Mouse (Mus musculus) cortical plate, adult 2 months (tissue): ENCODE data around the gene Mrps6.

Experiments
- CTCF ChIP-seq: fragments of 200-500 bp; IDR thresholded peaks from 2 replicates; pipeline ENCODE4 v1.5.1; 2011; ENCODE audit warnings: mild to moderate bottlenecking, control low read depth, low read length; ENCODE audit not compliant: insufficient read depth; ENCODE audit errors: extremely low read depth
- POLR2A ChIP-seq: fragments of 200-500 bp; IDR thresholded peaks from 2 replicates; pipeline ENCODE4 v1.6.1; 2011; ENCODE audit warnings: mild to moderate bottlenecking, low read length, control low read depth; ENCODE audit not compliant: insufficient read depth; ENCODE audit errors: extremely low read depth

- TF ChIP-seq CTCF: no peak
- no peak for TF ChIP-seq POLR2A
Measured at GRCm38 (mm10) chr16:92148367-92148728, 90.3 kb downstream of the Mrps6 start.
